In the genomic region with DNA sequence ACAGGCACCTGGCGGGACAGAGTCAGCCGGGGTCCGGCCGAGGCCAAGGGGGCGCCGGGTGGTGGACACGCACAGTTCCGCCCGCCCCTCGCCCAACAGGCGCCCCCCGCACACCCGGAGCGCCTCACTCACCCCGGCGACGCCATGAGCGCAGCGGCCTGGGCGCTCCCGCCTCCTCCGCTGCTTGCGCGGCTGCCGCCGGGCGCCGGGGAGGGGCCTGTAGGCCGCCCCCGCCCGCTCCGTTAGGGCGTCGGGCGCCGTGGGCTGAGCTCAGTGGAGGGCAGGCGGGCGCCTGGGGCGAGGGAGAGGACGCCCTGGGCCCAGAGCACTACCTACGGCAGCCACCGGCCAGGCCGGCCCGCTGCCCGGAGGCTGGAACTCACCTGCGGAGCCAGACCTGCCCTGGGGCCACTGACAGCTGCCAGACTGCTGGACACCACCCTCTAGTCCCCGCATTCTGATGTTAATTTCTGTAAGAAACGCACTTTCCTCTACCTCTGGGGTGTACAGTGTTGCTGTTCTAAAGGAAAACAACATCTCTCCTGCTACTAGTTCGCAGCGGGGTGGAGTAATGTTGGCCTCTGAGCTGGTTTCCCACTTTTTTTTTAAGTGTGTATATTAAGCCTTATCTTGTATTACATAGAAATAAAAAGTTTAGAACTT, we compare ENCODE assay signal across 8 mouse cellular contexts. TPM values are rescaled to one million over a fixed set of nuclear protein-coding genes. Genes with fewer than 3 reads are reported as not detected.
DNase-seq lines count a peak whose midpoint lies in the region; ATAC-seq and TF ChIP-seq lines count a peak whose summit lies in the region.

No protein-coding gene starts in this region.

- H3K4me3 ChIP-seq in gastrocnemius, adult 2 months = peak overlapping the region; percentile 96
- H3K4me3 ChIP-seq in hindbrain, embryonic 16.5 days (ENCODE audit: low read length) = peak overlapping the region; percentile 98

- no peaks in the 10 kb centered on the region for H3K36me3 ChIP-seq in hindbrain, embryonic 16.5 days (ENCODE audit: control insufficient read depth, insufficient read depth, low read length)

- peak overlapping the region; percentile 82 for H3K4me2 ChIP-seq in hindbrain, embryonic 16.5 days (ENCODE audit: low read length)

- no peak; the same call in 1 of the 2 replicates for TF ChIP-seq CTCF in gastrocnemius, adult 2 months (IDR thresholded peaks at IDR 0.05)

- under 1% methylated on average over 44 of the region's 50 CpGs for WGBS in hindbrain, embryonic 16.5 days

- H3K9ac ChIP-seq in hindbrain, embryonic 16.5 days (ENCODE audit: low read depth, low read length) = peak overlapping the region; percentile 99

- peak overlapping the region; percentile 99 for H3K27ac ChIP-seq in gastrocnemius, adult 2 months
- peak overlapping the region; percentile 91 for H3K27ac ChIP-seq in hindbrain, embryonic 16.5 days (ENCODE audit: low read depth, low read length)

- H3K4me1 ChIP-seq in hindbrain, embryonic 16.5 days (ENCODE audit: control insufficient read depth, insufficient read depth, low read depth, low read length) = peaks cover 13% of the 10 kb centered on the region

- H3K9me3 ChIP-seq in hindbrain, embryonic 16.5 days (ENCODE audit: control insufficient read depth, low read length) = no peaks in the 10 kb centered on the region

- ATAC-seq in activated CD4-positive, CD25-positive, alpha-beta regulatory T cell, adult 4 months = peak; percentile 83
- ATAC-seq in hindbrain, embryonic 16.5 days = peak; percentile 95
- ATAC-seq in megakaryocyte, adult 5-6 weeks (ENCODE audit: poor library complexity, severe bottlenecking) = peak; percentile 97

- H3K27me3 ChIP-seq in hindbrain, embryonic 16.5 days (replicated peaks; ENCODE audit: control insufficient read depth, insufficient read depth, low read length) = no peaks in the 10 kb centered on the region

- DNase-seq in cerebellum, postnatal 36 days = peak; percentile 66 to 77
- DNase-seq in gastrocnemius, adult 2 months = peak; percentile 91
- peak; percentile 48 to 62 for DNase-seq in left cerebral cortex, adult 9 months (ENCODE audit: low spot score in 2 of 2)
- DNase-seq in right cerebral cortex, adult 18-20 months = peak; percentile 85
- DNase-seq in urinary bladder, adult 2 months (ENCODE audit: low spot score) = peak; percentile 80

- intact Hi-C loops in gastrocnemius, adult 2 months (cut with DNase I) = loop anchor here (2.0 to 5.0 kb wide), 3 partner anchors 22 to 48 kb away; partner anchors contain the start of genes Dbnl and Urgcp

RNA-seq across cellular contexts. Expression of gene Urgcp, which starts 21.1 kb away (rescaled TPM):
- polyA plus RNA-seq in activated CD4-positive, CD25-positive, alpha-beta regulatory T cell, adult 4 months (2017; shearing (Covaris generic)) = 1 to 10 TPM; 3.7 to 6.1 TPM
- total RNA-seq in gastrocnemius, adult 2 months (2021) = 10 to 100 TPM; 42.2 to 48.9 TPM
- polyA plus RNA-seq in hindbrain, embryonic 16.5 days (2015; fragmentation: Nextera tagmentation; extraction: Ambion mirVana) = 35.6 and 36.7 TPM in 2 replicates
- 4.1 and 4.5 TPM in 2 replicates for total RNA-seq in megakaryocyte, adult 5-6 weeks (2015)
- 7.5 and 8.7 TPM in 2 replicates for total RNA-seq in megakaryocyte, adult 5-6 weeks (2017)
- polyA plus RNA-seq in urinary bladder, adult 2 months (2012; rRNA removed) = 20.2 and 21.0 TPM in 2 replicates

RNA-seq across cellular contexts. Expression of gene Mrps24, which starts 25.6 kb away (rescaled TPM):
- 10 to 100 TPM; 66.0 to 69.2 TPM for polyA plus RNA-seq in activated CD4-positive, CD25-positive, alpha-beta regulatory T cell, adult 4 months (2017; shearing (Covaris generic))
- 100 to 1,000 TPM in 1 of 2 experiments, 10 to 100 TPM in 1; 92.2 to 109 TPM for total RNA-seq in gastrocnemius, adult 2 months (2021)
- 182 and 207 TPM in 2 replicates for polyA plus RNA-seq in hindbrain, embryonic 16.5 days (2015; fragmentation: Nextera tagmentation; extraction: Ambion mirVana)
- 67.4 and 74.1 TPM in 2 replicates for total RNA-seq in megakaryocyte, adult 5-6 weeks (2015)
- total RNA-seq in megakaryocyte, adult 5-6 weeks (2017) = 30.7 and 41.2 TPM in 2 replicates
- 81.2 and 82.7 TPM in 2 replicates for polyA plus RNA-seq in urinary bladder, adult 2 months (2012; rRNA removed)

RNA-seq across cellular contexts. Expression of gene Dbnl, which starts 47.2 kb away (rescaled TPM):
- 100 to 1,000 TPM; 119 to 149 TPM for polyA plus RNA-seq in activated CD4-positive, CD25-positive, alpha-beta regulatory T cell, adult 4 months (2017; shearing (Covaris generic))
- 10 to 100 TPM; 10.7 to 14.0 TPM for total RNA-seq in gastrocnemius, adult 2 months (2021)
- polyA plus RNA-seq in hindbrain, embryonic 16.5 days (2015; fragmentation: Nextera tagmentation; extraction: Ambion mirVana) = 148 and 150 TPM in 2 replicates
- total RNA-seq in megakaryocyte, adult 5-6 weeks (2015) = 84.5 and 90.0 TPM in 2 replicates
- 176 and 179 TPM in 2 replicates for total RNA-seq in megakaryocyte, adult 5-6 weeks (2017)
- polyA plus RNA-seq in urinary bladder, adult 2 months (2012; rRNA removed) = 97.5 and 103 TPM in 2 replicates

Comparison
In these comparisons a context has a peak if more than half of its experiments do, and no peak if none do; other contexts are left out.
1. Peak in every context shown above with its lines: DNase-seq, ATAC-seq, H3K4me3 ChIP-seq and H3K27ac ChIP-seq.